Mouse (Mus musculus) hindbrain, embryonic 10.5 days (tissue): ENCODE results near the gene Esp34. TPM values are rescaled to one million over a fixed set of nuclear protein-coding genes. Genes with fewer than 3 reads are reported as not detected.

Experiments used
- DNase-seq: peaks from one replicate; pipeline ENCODE4 v3.0.0-alpha.2; 2017; ENCODE audit warnings: low spot score
- H3K27ac ChIP-seq: fragments of 300-500 bp; sonication (generic); 2 replicates; pipeline ENCODE4 v1.5.1; 2016; ENCODE audit warnings: mild to moderate bottlenecking, moderate library complexity
- H3K27me3 ChIP-seq: fragments of 300-500 bp; sonication (generic); 2 replicates; pipeline ENCODE4 v1.6.1; 2016; ENCODE audit warnings: mild to moderate bottlenecking; ENCODE audit not compliant: poor library complexity, insufficient read depth, severe bottlenecking
- H3K36me3 ChIP-seq: fragments of 300-500 bp; sonication (generic); 2 replicates; pipeline ENCODE4 v1.6.1; 2016; ENCODE audit warnings: mild to moderate bottlenecking, moderate library complexity
- H3K4me1 ChIP-seq: fragments of 300-500 bp; sonication (generic); replicated peaks from 2 replicates; pipeline ENCODE4 v1.6.1; 2016; ENCODE audit warnings: mild to moderate bottlenecking
- H3K4me3 ChIP-seq: fragments of 300-500 bp; sonication (generic); 2 replicates; pipeline ENCODE4 v1.5.1; 2016; ENCODE audit warnings: mild to moderate bottlenecking, moderate library complexity
- H3K9me3 ChIP-seq: fragments of 300-500 bp; sonication (generic); 2 replicates; pipeline ENCODE4 v1.6.1; 2016; ENCODE audit warnings: mild to moderate bottlenecking, moderate library complexity
- WGBS: fragments of 180-500 bp; shearing (Covaris S2); methylation state at CpG from one replicate; pipeline ENCODE4 v1.1.7; 2016; 5-methylcytosine and 5-hydroxymethylcytosine counted together
- polyA plus RNA-seq: library from polyadenylated mRNA; unstranded; fragments of >200 nt; fragmentation: Nextera tagmentation; extraction: Ambion mirVana; gene quantifications from 2 replicates; pipeline ENCODE4 v1.2.1, GENCODE M21; 2016

Gene Esp34
- not detected in 2 replicates for polyA plus RNA-seq

GRCm38 (mm10) chr17:38553892-38554291, at the start of gene Esp34:
Gene Esp34, plus strand, starts transcription at chr17:38554192.
- DNase-seq, result no peak

DNA sequence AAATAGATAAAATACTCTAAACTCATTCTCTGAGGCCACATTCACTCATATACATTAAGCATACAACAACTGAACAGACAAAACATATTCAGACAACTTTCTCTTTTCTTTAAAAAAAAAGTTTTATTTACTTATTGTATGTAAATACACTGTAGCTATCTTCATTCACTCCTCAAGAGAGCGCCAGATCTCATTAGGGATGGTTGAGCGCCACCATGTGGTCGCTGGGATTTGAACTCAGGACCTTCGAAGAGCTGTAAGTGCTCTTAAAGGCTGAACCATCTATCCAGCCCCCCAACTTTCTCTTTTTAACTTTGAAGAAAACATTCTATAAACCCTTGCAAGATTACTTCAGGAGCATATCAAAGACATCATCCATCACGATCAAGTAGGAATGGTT, 8.5 kb downstream of the Esp34 start:
- DNase-seq, result no peak
- Histone ChIP-seq H3K27me3 (no peaks in the 10 kb centered on the region), H3K27ac (no peak overlapping the region), H3K4me3 (no peak overlapping the region), H3K9me3 (peaks cover 27% of the 10 kb centered on the region), H3K36me3 (no peaks in the 10 kb centered on the region), H3K4me1 (no peaks in the 10 kb centered on the region)
- WGBS, result 72% methylated on average over 5 of the region's 5 CpGs

More at GRCm38 (mm10) chr17:38553892-38554291, at the start of gene Esp34:
- 90% methylated on average over 1 of the region's 1 CpGs for WGBS
- no peaks in the 10 kb centered on the region for H3K27me3 ChIP-seq
- no peaks in the 10 kb centered on the region for H3K4me1 ChIP-seq
- peaks cover 22% of the 10 kb centered on the region; the same call in 1 of the 2 replicates for H3K9me3 ChIP-seq
- H3K4me3 ChIP-seq, result no peak within 1 kb of the TSS
- no peaks in the 10 kb centered on the region for H3K36me3 ChIP-seq
- no peak within 1 kb of the TSS for H3K27ac ChIP-seq

Other genes with a start within 250 kb of the Esp34 start
- not detected in 2 replicates for gene Olfr137, start 246.6 kb upstream of the Esp34 start, polyA plus RNA-seq
- not detected in 2 replicates for gene Olfr136, start 224.4 kb upstream of the Esp34 start, polyA plus RNA-seq
- not detected in 2 replicates for gene Esp36, start 134.0 kb upstream of the Esp34 start, polyA plus RNA-seq
- gene Esp31, start 85.3 kb downstream of the Esp34 start, polyA plus RNA-seq, result not detected in 2 replicates